Mouse (Mus musculus): ENCODE measurements around the gene Tuba1b.

Tuba1b gene

GRCm38 (mm10) chr15:98886667-98887387 is 47.5 kb downstream of the Tuba1b start:
- no peak for DNase-seq

GRCm38 (mm10) chr15:98884106-98884505 is 50.3 kb downstream of the Tuba1b start:
- DNase-seq, result no peak

- no peak for DNase-seq
These were observed 50.7 kb downstream of the Tuba1b start for GRCm38 (mm10) chr15:98883661-98884060.

- no peak for DNase-seq
These were observed 52.7 kb downstream of the Tuba1b start for GRCm38 (mm10) chr15:98881656-98882008.
